Mouse (Mus musculus) layer of hippocampus, postnatal 10 days (tissue): Measurements from ENCODE around the gene Barx2. TPM values are rescaled to one million over a fixed set of nuclear protein-coding genes. Genes with fewer than 3 reads are reported as not detected.

Experiments
- DNase-seq, 2 experiments: peaks; one replicate each; pipeline ENCODE4 v3.0.0; 2021; ENCODE audit warnings: low spot score in 2 of 2
- total RNA-seq, 2 experiments: library from RNA; stranded (reverse); gene quantifications; 2 replicates each; pipeline ENCODE4 v1.2.3; 2021

Barx2 gene
- total RNA-seq, 2 experiments from 2014 or later, result 1.9 to 2.3 TPM

GRCm38 (mm10) chr9:31839106-31840027, 73.9 kb downstream of the Barx2 start:
- DNase-seq, result no peak

GRCm38 (mm10) chr9:31838047-31838446, 75.2 kb downstream of the Barx2 start:
- no peak for DNase-seq

- DNase-seq, result no peak
These were observed 104.5 kb downstream of the Barx2 start for GRCm38 (mm10) chr9:31808753-31809152.

GRCm38 (mm10) chr9:31802641-31803040, 110.6 kb downstream of the Barx2 start:
- no peak for DNase-seq

Other genes with a start within 250 kb of the Barx2 start
- 100 to 1,000 TPM; 183 to 196 TPM for gene Arhgap32, start 202.7 kb upstream of the Barx2 start, total RNA-seq